Mouse (Mus musculus) thymus, postnatal 25 days (tissue): ENCODE results near the gene Pced1b.

Experiments used
- DNase-seq: peaks from one replicate; pipeline ENCODE4 v3.0.0; 2022

Pced1b gene

DNA sequence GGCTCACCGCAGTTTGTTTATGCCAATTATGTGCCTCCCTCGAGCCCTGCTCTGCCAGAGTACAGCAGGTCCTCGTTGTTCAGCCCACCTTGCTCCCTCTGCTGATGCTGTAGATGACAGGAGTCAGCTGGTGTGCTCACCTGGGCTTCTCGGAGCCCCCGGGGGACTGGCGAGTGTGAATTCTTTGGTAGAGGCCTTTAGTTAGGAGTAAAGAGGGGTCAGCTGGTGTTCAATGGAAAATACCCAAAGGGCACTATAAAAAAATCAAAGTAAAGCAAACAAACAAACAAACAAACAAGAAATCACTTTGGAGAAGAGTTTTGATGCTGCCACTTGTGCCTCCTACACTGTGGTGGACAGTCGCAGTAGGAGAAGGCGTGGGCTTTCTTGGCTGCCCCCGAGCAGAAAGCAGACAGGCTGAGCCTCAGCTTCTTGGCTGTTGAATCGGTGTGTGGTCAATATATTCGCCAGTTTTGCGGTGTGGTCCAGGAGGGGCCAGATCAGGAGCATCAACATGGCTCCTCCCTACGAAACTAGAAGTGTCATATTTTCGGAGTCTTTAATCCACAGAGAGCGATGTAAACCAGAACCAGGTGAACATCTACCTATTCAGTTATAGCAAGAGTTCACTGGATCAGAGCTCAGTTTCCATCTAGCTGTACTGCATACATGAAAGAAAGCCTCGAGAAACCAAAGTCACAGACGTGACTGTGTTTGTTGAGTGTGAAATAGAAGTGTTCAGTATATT is 11.8 kb downstream of the Pced1b start:
- no peak for DNase-seq

DNA sequence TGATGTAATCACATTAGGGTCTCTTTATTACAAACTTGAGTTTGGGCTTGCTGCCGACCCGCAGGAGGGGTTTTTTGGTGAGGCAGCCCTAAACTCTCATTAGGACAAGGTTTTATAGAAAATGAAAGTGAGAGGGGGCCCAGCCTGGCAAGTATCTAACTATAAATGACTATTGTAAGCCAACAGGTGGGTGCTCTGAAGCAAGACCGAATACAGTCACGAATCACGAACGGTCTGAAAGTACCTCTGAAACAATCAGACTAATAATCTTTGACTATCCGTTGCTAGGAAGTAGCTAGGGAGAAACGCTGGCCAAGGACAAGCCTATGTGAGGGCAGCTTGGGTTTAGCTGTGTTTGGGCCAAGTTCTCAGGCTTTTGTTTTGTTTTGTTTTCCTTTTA is 12.4 kb downstream of the Pced1b start:
- no peak for DNase-seq

DNA sequence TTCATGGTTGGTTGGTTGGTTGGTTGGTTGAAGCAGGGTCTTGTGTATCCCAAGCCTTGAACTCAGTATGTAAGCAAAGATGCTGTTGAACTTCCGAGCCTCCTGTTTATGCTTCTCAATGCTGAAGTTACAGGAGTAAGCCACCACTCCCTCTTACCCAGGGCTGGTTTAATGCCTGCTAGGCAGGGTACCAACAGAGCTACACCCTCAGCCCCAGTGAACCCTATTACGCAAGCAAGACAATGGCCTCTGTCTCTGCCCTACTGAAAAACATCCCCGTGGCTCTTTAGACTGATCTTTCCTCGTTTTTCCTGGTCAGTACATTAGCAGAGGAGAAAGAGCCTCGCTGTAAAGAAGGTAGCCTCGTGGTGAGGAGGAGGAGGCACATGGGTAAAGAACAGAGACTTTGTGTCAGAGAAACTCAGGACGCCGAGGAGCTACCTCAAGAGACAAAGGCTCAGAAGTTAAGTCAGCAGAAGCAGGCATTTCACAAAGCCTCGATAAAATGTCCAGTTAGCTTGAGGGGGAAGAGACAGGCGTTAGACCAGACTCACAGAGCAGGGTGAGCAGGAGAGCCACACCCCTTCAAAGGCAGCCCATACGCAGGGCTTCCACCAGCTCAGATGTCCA is 13.2 kb downstream of the Pced1b start:
- no peak for DNase-seq

DNA sequence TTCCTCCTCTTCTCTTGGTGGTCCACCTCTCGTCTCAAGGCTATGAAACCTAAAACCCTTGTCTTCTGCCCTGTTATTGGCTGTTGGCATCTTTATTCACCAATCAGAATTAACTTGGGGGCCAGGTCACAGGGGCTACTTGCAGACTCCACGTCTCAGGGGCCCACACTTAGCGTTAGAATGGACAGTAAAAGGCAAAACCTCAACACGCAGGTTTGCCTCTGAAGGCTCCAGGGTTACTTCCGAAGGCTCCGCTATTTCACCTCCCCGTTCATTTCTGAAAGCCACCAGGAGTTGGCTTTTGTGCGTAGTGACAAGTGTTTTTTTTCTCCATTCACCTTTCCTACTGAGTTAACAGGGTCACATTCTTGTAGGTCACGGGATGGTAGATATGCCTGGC is 15.3 kb downstream of the Pced1b start:
- DNase-seq = no peak

- no peak for DNase-seq
These were observed 19.4 kb downstream of the Pced1b start for GRCm38 (mm10) chr15:97266236-97266845.

DNA sequence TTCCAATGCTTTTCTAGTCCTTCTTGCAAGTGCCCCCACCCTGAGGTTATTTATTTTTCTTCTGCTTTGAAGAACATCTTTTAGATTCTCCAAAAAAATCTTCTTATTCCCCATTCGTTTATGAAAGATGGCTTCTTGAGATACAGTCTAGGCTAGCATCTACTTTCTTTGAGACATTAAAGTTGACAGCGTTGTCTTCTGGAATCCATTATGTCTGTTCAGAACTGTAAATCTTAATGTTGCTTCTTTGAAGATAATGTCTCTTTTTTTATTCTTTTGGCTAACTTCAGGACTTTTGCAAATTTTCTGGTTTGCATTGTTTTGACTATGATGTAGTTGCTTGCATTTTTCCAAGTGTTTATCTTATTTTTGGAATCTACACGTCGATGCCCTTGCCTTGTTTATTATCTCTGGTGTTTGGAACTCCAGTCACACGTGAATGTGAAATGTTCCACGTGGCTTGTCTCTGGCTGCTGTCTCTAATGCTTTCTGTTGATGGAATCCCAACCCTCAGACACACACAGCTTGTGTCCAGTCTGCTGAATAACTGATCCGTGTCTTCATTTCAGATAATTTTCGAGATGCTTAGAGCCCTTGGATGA is 20.3 kb downstream of the Pced1b start:
- DNase-seq = no peak

DNA sequence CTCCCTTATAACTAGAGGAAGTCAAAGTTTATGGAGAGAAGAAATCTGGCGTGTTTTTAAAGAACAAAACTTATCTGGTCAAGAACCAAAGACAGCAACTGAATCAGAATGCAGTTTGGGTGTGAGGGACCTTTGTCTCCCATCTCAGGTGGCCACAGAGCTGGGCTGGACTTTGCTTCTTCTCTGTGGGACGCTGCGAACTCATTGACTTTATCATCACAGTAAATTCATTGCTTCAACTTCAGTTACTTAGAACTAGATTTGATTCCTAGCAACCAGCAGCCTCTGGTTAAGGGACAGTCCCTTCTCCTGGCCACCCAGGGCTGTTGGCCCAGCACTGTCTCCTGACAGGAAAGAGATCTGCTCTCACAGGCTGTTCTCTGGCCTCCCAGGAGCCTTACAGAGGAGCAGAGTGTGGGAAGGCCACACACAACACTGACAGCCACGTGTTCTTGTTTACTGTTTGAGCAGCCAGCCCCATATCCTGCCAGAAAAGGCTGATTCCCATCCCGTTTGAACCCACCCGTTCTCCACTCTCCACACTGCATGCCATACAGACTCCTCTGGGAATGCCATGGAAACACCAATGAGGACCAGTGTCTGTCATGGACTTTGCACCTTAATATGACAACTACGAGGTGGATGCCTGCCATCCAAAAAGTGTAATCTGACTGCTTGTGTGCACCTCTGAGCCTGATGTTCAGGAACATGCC is 25.2 kb downstream of the Pced1b start:
- DNase-seq = no peak

DNA sequence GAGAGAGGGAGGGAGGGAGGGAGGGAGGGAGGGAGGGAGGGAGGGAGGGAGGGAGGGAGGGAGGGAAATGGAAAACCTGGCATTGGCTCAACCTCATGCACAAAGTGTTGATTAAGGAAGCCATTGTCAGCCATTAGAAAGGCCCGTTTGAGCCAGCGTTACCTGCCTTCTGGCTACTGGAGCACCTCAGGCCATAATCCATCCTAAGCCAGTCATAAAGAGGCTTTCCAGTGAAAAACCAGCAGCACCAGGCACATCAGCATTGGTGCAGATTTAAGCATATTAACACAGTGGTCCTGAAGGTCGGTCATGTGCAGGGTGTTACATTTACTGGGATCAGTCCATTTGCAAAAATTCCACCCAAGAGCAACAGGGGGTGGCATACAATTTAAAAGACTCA is 25.9 kb downstream of the Pced1b start:
- DNase-seq = no peak

- DNase-seq = no peak
These were observed 28.9 kb downstream of the Pced1b start for GRCm38 (mm10) chr15:97275626-97276395.

DNA sequence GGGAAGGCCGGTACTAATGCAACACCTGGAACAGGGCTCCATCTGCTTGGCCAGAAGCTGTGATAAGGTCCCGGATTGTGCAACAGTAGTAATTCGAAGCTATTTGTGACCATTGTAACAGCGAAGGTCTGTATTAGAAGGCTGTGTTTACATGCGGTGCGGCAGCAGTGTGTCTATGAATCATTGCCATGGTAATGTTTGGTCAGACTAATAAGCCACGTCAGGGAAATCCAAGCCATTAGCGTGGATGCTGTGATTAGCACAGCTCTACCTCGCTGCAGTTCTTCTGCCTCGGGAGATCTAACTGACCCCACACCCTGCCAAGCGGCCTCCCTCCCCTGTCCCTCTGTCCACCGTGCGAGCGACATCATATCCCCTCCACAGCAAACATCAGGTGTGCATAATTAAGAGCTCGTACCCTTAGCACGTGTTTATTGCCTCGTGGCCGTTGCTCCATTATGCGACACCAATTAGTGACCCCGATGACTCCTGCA is 29.8 kb downstream of the Pced1b start:
- no peak for DNase-seq

DNA sequence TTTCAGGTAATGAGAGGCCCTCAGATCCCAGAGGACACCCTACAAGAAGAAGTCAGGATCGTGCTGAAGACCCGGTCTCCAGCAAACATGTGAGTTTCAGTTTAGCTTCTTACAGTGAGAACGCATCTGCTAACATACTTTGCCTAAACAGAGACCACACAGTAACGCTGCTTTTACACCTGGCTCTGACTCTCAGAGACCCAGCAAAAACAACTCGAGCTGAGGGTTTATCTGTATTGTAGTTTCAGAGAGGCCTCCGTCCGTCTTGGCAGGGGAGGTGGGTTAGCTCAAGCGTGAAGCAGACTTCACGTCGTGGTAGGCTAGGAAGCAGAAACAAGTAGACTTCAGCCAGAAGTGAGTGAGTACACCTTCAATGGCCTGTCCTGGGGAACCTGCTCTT is 30.4 kb downstream of the Pced1b start:
- no peak for DNase-seq

GRCm38 (mm10) chr15:97278340-97278948 is 31.5 kb downstream of the Pced1b start:
- no peak for DNase-seq

DNA sequence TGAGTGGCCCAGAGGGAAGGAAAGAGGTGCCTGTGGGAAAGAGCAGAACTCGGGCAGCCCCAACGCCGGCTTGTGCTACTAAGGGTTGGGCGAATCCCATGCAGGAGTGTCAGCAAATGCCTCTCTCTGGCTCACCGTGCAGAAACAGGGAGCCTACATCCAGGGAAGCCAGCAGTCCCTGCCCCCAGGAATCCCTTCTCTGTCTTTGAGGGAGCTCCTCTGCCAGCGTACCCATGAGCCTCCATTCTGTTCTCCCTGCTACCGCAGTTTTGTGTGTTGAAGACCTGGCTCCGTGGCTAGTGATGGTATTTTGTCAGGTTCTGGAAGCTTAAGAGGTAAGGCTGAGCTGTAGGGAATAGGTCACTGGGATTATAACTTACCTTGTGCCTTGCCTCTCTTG is 33.2 kb downstream of the Pced1b start:
- no peak for DNase-seq

GRCm38 (mm10) chr15:97280776-97281175 is 33.9 kb downstream of the Pced1b start:
- no peak for DNase-seq

- no peak for DNase-seq
These were observed 35.0 kb downstream of the Pced1b start for GRCm38 (mm10) chr15:97281712-97282571.

DNA sequence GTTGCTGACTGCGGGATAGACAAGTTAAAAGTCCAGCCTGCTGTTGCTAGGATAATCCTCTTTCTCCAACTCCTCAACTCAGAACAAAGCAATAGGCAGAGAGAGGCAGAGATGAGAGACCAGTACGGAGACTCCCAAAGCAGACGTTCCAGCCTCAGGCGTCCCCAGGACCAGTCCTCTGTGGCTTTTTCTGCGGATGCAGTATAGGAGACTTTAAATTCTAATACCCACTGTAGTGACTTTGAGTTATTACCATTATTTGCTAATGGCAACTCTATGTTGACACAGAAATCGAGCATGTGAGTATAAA is 35.6 kb downstream of the Pced1b start:
- DNase-seq = no peak

DNA sequence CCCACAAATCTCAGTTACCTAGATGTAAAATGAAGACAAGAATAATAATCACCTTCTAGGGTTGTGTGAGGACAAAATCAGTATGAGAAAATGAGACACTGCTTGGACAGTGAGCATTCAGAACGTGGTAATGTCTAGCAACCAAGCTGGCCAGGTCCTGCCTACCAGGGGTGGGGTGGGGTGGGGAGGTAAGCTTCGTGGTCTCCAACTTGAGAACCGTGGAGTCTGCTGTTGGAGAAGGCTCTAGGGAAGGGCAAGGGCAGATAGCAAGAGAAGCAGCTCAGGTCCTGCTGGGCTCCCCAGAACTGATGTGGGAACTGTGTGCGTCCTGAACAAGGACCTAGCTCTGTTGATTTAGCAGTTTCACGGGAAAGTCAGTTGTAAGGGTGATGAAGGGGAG is 37.3 kb downstream of the Pced1b start:
- no peak for DNase-seq

GRCm38 (mm10) chr15:97285665-97286212 is 38.8 kb downstream of the Pced1b start:
- no peak for DNase-seq

- DNase-seq = no peak
These were observed 39.8 kb downstream of the Pced1b start for GRCm38 (mm10) chr15:97286731-97287130.

- DNase-seq = no peak
These were observed 40.7 kb downstream of the Pced1b start for GRCm38 (mm10) chr15:97287436-97288143.
